Comparison of ENCODE assay signal across 8 mouse cellular contexts in the genomic region with DNA sequence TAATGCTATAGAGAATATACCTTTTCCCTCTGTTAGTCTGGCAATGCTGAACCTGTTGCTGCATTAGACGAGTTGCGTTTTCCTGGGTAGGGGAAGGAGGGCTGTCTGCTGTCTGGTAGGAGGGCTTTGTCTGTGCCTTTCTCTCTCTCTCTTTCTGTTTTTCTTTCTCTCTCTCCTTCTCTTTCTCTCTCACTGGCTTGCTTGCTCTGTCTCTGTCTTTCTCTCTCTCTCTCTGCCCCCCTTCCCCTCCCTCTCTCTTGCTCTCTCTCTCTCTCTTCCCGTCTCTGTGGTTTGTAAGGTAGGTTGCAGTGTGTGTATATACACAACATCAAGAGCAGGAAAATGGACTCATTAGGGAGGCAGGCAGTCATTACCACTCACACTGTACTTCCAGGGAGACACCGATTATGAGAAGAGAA. TPM values are rescaled to one million over a fixed set of nuclear protein-coding genes. Genes with fewer than 3 reads are reported as not detected.
DNase-seq lines count a peak whose midpoint lies in the region; ATAC-seq and TF ChIP-seq lines count a peak whose summit lies in the region.

No protein-coding gene starts in this region.

- peak overlapping the region; percentile 61 for H3K4me2 ChIP-seq in heart, postnatal 0 days (ENCODE audit: low read depth, low read length)

- H3K36me3 ChIP-seq in spleen, adult 2 months (ENCODE audit: control insufficient read depth, insufficient read depth, low read length) = no peaks in the 10 kb centered on the region
- H3K36me3 ChIP-seq in heart, postnatal 0 days (replicated peaks; ENCODE audit: control insufficient read depth, insufficient read depth, low read length) = no peaks in the 10 kb centered on the region

- H3K27ac ChIP-seq in spleen, adult 2 months (ENCODE audit: insufficient read depth, low read length) = peak overlapping the region; percentile 76
- peak overlapping the region; percentile 86 for H3K27ac ChIP-seq in heart, postnatal 0 days (ENCODE audit: low read depth)

- DNase-seq in spleen, adult 2 months (ENCODE audit: low read depth in 1 of 2, low spot score in 2 of 2) = peak; percentile 7 to 18
- DNase-seq in spleen, postnatal 10 days (ENCODE audit: low spot score in 2 of 2) = no peak
- peak; percentile 65 for DNase-seq in heart, postnatal 0 days (ENCODE audit: low spot score)
- DNase-seq in kidney, postnatal 36 days = peak; percentile 60 to 75
- DNase-seq in thymus, adult 18-20 months = peak; percentile 11 to 39
- DNase-seq in spleen, adult 12 weeks (ENCODE audit: low spot score) = no peak

- no peak for TF ChIP-seq EP300 in heart, postnatal 0 days (IDR thresholded peaks at IDR 0.05; ENCODE audit: low read depth)

- H3K4me1 ChIP-seq in spleen, adult 2 months (ENCODE audit: control insufficient read depth, insufficient read depth, insufficient read length) = peaks cover 2% of the 10 kb centered on the region; the same call in 1 of the 2 replicates
- peaks cover 20% of the 10 kb centered on the region for H3K4me1 ChIP-seq in heart, postnatal 0 days (ENCODE audit: control insufficient read depth, insufficient read depth)

- no peaks in the 10 kb centered on the region for H3K9me3 ChIP-seq in heart, postnatal 0 days (replicated peaks; ENCODE audit: control insufficient read depth, low read length)

- peak overlapping the region; percentile 59 for H3K4me3 ChIP-seq in spleen, adult 2 months (ENCODE audit: extremely low read depth, insufficient read depth, insufficient read length)
- H3K4me3 ChIP-seq in heart, postnatal 0 days (ENCODE audit: low read depth, low read length) = peak overlapping the region; percentile 50

- ATAC-seq in common myeloid progenitor, adult 5-6 weeks (replicated peaks; ENCODE audit: low read depth, poor library complexity, severe bottlenecking) = peak; percentile 76
- ATAC-seq in heart, postnatal 0 days (ENCODE audit: insufficient read depth, low read depth) = peak; percentile 75
- ATAC-seq in megakaryocyte-erythroid progenitor cell, adult 5-6 weeks (replicated peaks; ENCODE audit: low FRiP score, low TSS enrichment, poor library complexity, severe bottlenecking) = peak; percentile 56

- H3K9ac ChIP-seq in heart, postnatal 0 days (replicated peaks; ENCODE audit: low read depth, low read length) = peak overlapping the region; percentile 58

- TF ChIP-seq POLR2A in spleen, adult 2 months (IDR thresholded peaks at IDR 0.05; ENCODE audit: low read depth, low read length) = no peak

- WGBS in spleen, adult 2 months = 0% methylated on average over 4 of the region's 4 CpGs
- WGBS in heart, postnatal 0 days = 11% methylated on average over 4 of the region's 4 CpGs

- H3K27me3 ChIP-seq in spleen, adult 2 months (ENCODE audit: control insufficient read depth, insufficient read depth, low read length) = no peaks in the 10 kb centered on the region
- no peaks in the 10 kb centered on the region for H3K27me3 ChIP-seq in heart, postnatal 0 days (ENCODE audit: control insufficient read depth, insufficient read depth, low read length)

- no peak for TF ChIP-seq CTCF in spleen, adult 2 months (IDR thresholded peaks at IDR 0.05; ENCODE audit: extremely low read depth, insufficient read depth, insufficient read length, insufficient replicate concordance)
- no peak for TF ChIP-seq CTCF in heart, postnatal 0 days (IDR thresholded peaks at IDR 0.05; ENCODE audit: low read depth)

RNA-seq across cellular contexts. Expression of a gene that starts 31.6 kb away (rescaled TPM):
- 8.6 and 9.8 TPM in 2 replicates for polyA plus RNA-seq in spleen, adult 2 months (2012; rRNA removed)
- 20.8 and 29.6 TPM in 2 replicates for total RNA-seq in common myeloid progenitor, adult 5-6 weeks (2017)
- total RNA-seq in heart, postnatal 0 days (2014; rRNA removed; ENCODE audit: low replicate concordance) = 19.8 and 36.2 TPM in 2 replicates
- polyA plus RNA-seq in heart, postnatal 0 days (2015; fragmentation: Nextera tagmentation; extraction: Ambion mirVana) = 45.8 and 48.7 TPM in 2 replicates
- 8.1 and 14.9 TPM in 2 replicates for total RNA-seq in megakaryocyte-erythroid progenitor cell, adult 5-6 weeks (2014; fragmentation: Nextera tagmentation)
- total RNA-seq in megakaryocyte-erythroid progenitor cell, adult 5-6 weeks (2017) = 9.4 and 22.7 TPM in 2 replicates

Comparison
In these comparisons a context has a peak if more than half of its experiments do, and no peak if none do; other contexts are left out.
1. DNase-seq: peak in spleen, adult 2 months (2 of 2), heart, postnatal 0 days (single experiment), kidney, postnatal 36 days (2 of 2) and thymus, adult 18-20 months (2 of 2); none in spleen, postnatal 10 days (0 of 2) and spleen, adult 12 weeks (single experiment).
2. Peak in every context shown above with its lines, with median percentiles within 50 percentile points of each other: ATAC-seq.